Mouse (Mus musculus): ENCODE results near the gene Stard3. TPM values are rescaled to one million over a fixed set of nuclear protein-coding genes. Genes with fewer than 3 reads are reported as not detected.
"Not testable (repeated sequence)": the region's sequence is repeated elsewhere in the genome, so short reads cannot be mapped to it uniquely, and the experiment has no call there.

The Stard3 gene
- total and polyA plus RNA-seq, 3 experiments = 53.0 to 62.5 TPM; not detected in 1

DNA sequence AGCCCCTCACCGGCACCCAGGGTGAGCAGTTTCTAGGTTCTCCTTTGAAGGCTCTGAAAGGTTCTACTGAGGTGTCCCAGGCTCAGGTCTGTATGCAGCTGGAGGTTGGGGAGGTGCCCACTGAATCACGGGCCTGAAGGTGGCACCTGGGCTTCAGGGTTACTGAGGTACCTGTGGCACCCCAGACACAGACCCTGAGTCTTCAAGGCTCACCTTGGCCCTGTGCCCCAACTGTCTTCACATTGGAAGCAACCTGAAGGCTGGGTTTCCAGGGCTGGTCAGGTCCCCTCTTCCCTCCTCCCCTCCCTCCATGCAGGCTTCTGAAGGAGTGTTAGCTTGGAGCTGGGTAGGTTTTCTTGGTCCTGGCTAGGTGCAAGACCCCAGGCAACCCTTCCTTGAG is 23.5 kb downstream of the Stard3 start:
- no peak for DNase-seq (ENCODE audit: low read depth, low spot score)
- no peak for TF ChIP-seq POLR2A (IDR thresholded peaks at IDR 0.05; ENCODE audit: control insufficient read depth in 1 of 2, insufficient read depth in 1 of 2, low read depth in 1 of 2, low read length in 2 of 2, poor library complexity in 1 of 2)
- TF ChIP-seq CHD1 (IDR thresholded peaks at IDR 0.05; ENCODE audit: low read depth, low read length) = no peak
- TF ChIP-seq ZNF384 (IDR thresholded peaks at IDR 0.05; ENCODE audit: low read depth, low read length) = no peak
- TF ChIP-seq MAX (IDR thresholded peaks at IDR 0.05; ENCODE audit: low read length) = no peak
- TF ChIP-seq ETS1 (IDR thresholded peaks at IDR 0.05; ENCODE audit: low read depth, low read length) = no peak
- TF ChIP-seq ELF1 (IDR thresholded peaks at IDR 0.05; ENCODE audit: low read depth, low read length) = no peak
- TF ChIP-seq MYC (IDR thresholded peaks at IDR 0.05; ENCODE audit: low read depth, low read length) = no peak
- TF ChIP-seq SMC3 (IDR thresholded peaks at IDR 0.05; ENCODE audit: low read depth, low read length) = no peak
- TF ChIP-seq POLR2AphosphoS5 (IDR thresholded peaks at IDR 0.05; ENCODE audit: borderline replicate concordance, low read depth, low read length) = no peak
- TF ChIP-seq RCOR1 (IDR thresholded peaks at IDR 0.05; ENCODE audit: low read depth, low read length) = no peak
- no peak for TF ChIP-seq POLR2AphosphoS2 (IDR thresholded peaks at IDR 0.05; ENCODE audit: low read length)
- TF ChIP-seq UBTF (IDR thresholded peaks at IDR 0.05; ENCODE audit: borderline replicate concordance, insufficient read depth, low read depth, low read length) = no peak
- TF ChIP-seq MEF2A (IDR thresholded peaks at IDR 0.05; ENCODE audit: extremely low read depth, insufficient replicate concordance, low read depth, low read length, poor library complexity, severe bottlenecking) = no peak
- no peak for TF ChIP-seq E2F4 (IDR thresholded peaks at IDR 0.05; ENCODE audit: borderline replicate concordance, low read depth, low read length)
- no peak for TF ChIP-seq NRF1 (IDR thresholded peaks at IDR 0.05; ENCODE audit: insufficient read depth, low read depth, low read length, poor library complexity, severe bottlenecking)
- TF ChIP-seq KAT2A (conservative IDR thresholded peaks at IDR 0.05; ENCODE audit: low read depth, low read length) = no peak
- TF ChIP-seq CTCF (IDR thresholded peaks at IDR 0.05 in 2 of 3, conservative IDR thresholded peaks at IDR 0.05 in 1 of 3; ENCODE audit: control insufficient read depth in 1 of 3, insufficient read depth in 1 of 3, low read depth in 2 of 3, low read length in 3 of 3, poor library complexity in 1 of 3, severe bottlenecking in 1 of 3) = no peak
- no peak for TF ChIP-seq GATA1 (IDR thresholded peaks at IDR 0.05; ENCODE audit: low read depth, low read length)
- TF ChIP-seq JUND (IDR thresholded peaks at IDR 0.05; ENCODE audit: low read depth, low read length) = no peak
- no peak for TF ChIP-seq GABPA (IDR thresholded peaks at IDR 0.05; ENCODE audit: low read depth, low read length)
- no peak overlapping the region for H3K4me3 ChIP-seq (ENCODE audit: control insufficient read depth in 1 of 2, insufficient read depth in 1 of 2, low read depth in 2 of 2, low read length in 2 of 2)
- H3K79me2 ChIP-seq (ENCODE audit: control insufficient read depth, insufficient read depth, low read length, poor library complexity) = no peaks in the 10 kb centered on the region
- no peaks in the 10 kb centered on the region for H3K9me3 ChIP-seq (replicated peaks; ENCODE audit: insufficient read depth, low read length)
- H3K4me1 ChIP-seq (ENCODE audit: control insufficient read depth in 1 of 2, insufficient read depth in 2 of 2, low read length in 2 of 2) = no peaks in the 10 kb centered on the region
- no peak overlapping the region for H3K27ac ChIP-seq (ENCODE audit: control insufficient read depth, low read depth, low read length)
- H3K9ac ChIP-seq (ENCODE audit: control insufficient read depth, low read depth, low read length, poor library complexity, severe bottlenecking) = no peak overlapping the region
- H3K27me3 ChIP-seq (ENCODE audit: control insufficient read depth in 1 of 2, insufficient read depth in 2 of 2, low read length in 2 of 2) = no peaks in the 10 kb centered on the region
- H3K36me3 ChIP-seq (ENCODE audit: control insufficient read depth in 1 of 2, insufficient read depth in 2 of 2, low read length in 2 of 2) = peaks cover 0 to 1% of the 10 kb centered on the region in 2 experiments; a peak in 1 of 4 replicates

- H3K36me3 ChIP-seq (ENCODE audit: control insufficient read depth in 1 of 2, insufficient read depth in 2 of 2, low read length in 2 of 2); H3K9ac ChIP-seq (ENCODE audit: control insufficient read depth, low read depth, low read length, poor library complexity, severe bottlenecking); H3K79me2 ChIP-seq (ENCODE audit: control insufficient read depth, insufficient read depth, low read length, poor library complexity); H3K4me3 ChIP-seq (ENCODE audit: control insufficient read depth in 1 of 2, insufficient read depth in 1 of 2, low read depth in 2 of 2, low read length in 2 of 2); H3K27me3 ChIP-seq (ENCODE audit: control insufficient read depth in 1 of 2, insufficient read depth in 2 of 2, low read length in 2 of 2); H3K9me3 ChIP-seq (replicated peaks; ENCODE audit: insufficient read depth, low read length); H3K4me1 ChIP-seq (ENCODE audit: control insufficient read depth in 1 of 2, insufficient read depth in 2 of 2, low read length in 2 of 2); H3K27ac ChIP-seq (ENCODE audit: control insufficient read depth, low read depth, low read length); DNase-seq (ENCODE audit: low read depth, low spot score): not testable (repeated sequence)
- TF ChIP-seq JUND (IDR thresholded peaks at IDR 0.05; ENCODE audit: low read depth, low read length) = peak; percentile 65; the same call in 1 of the 2 replicates
- peak in 1 of 3 experiments; percentile 31; a peak in 1 of 6 replicates for TF ChIP-seq CTCF (IDR thresholded peaks at IDR 0.05 in 2 of 3, conservative IDR thresholded peaks at IDR 0.05 in 1 of 3; ENCODE audit: control insufficient read depth in 1 of 3, insufficient read depth in 1 of 3, low read depth in 2 of 3, low read length in 3 of 3, poor library complexity in 1 of 3, severe bottlenecking in 1 of 3)
These were observed 24.2 kb downstream of the Stard3 start for GRCm38 (mm10) chr11:98382405-98382804.
